Mouse (Mus musculus) MEL (cell line): ENCODE results near the gene Ptprr. TPM values are rescaled to one million over a fixed set of nuclear protein-coding genes. Genes with fewer than 3 reads are reported as not detected.

Source experiments
- DNase-seq: peaks from one replicate; pipeline ENCODE4 v3.0.0; 2011; ENCODE audit warnings: low read depth, low spot score
- H3K27ac ChIP-seq: 2 replicates; pipeline ENCODE4 v1.5.1; 2012; ENCODE audit warnings: low read depth, mild to moderate bottlenecking, control low read depth, low read length, moderate library complexity; ENCODE audit not compliant: control insufficient read depth
- H3K27me3 ChIP-seq, 2 experiments: fragments of 150-350 bp in 1 of 2; sonication (generic) in 1 of 2; 2 replicates each; pipeline ENCODE4 v1.6.1; 2012; ENCODE audit warnings: low read length in 2 of 2, mild to moderate bottlenecking in 2 of 2, improper control_type of control experiment in 1 of 2, moderate library complexity in 1 of 2; ENCODE audit not compliant: insufficient read depth in 2 of 2, control insufficient read depth in 1 of 2
- H3K36me3 ChIP-seq, 2 experiments: 2 replicates each; pipeline ENCODE4 v1.6.1; 2012 to 2014; ENCODE audit warnings: low read length in 2 of 2, improper control_type of control experiment in 1 of 2, inconsistent platforms in 1 of 2, mild to moderate bottlenecking in 1 of 2; ENCODE audit not compliant: insufficient read depth in 2 of 2, control insufficient read depth in 1 of 2
- H3K4me1 ChIP-seq, 2 experiments: fragments of 150-350 bp in 1 of 2; sonication (generic) in 1 of 2; 2 replicates each; pipeline ENCODE4 v1.6.1; 2012; ENCODE audit warnings: low read length in 2 of 2, improper control_type of control experiment in 1 of 2, mild to moderate bottlenecking in 1 of 2; ENCODE audit not compliant: insufficient read depth in 2 of 2, control insufficient read depth in 1 of 2
- H3K4me3 ChIP-seq, 2 experiments: fragments of 150-350 bp in 1 of 2; sonication (generic) in 1 of 2; 2 replicates each; pipeline ENCODE4 v1.5.1; 2012; ENCODE audit warnings: low read depth in 2 of 2, low read length in 2 of 2, mild to moderate bottlenecking in 2 of 2, moderate library complexity in 2 of 2, control low read depth in 1 of 2, improper control_type of control experiment in 1 of 2; ENCODE audit not compliant: control insufficient read depth in 1 of 2, insufficient read depth in 1 of 2
- H3K79me2 ChIP-seq: 2 replicates; pipeline ENCODE4 v1.6.1; 2012; ENCODE audit warnings: mild to moderate bottlenecking, low read length, moderate library complexity; ENCODE audit not compliant: control insufficient read depth, poor library complexity, insufficient read depth
- H3K9ac ChIP-seq: 2 replicates; pipeline ENCODE4 v1.6.1; 2012; ENCODE audit warnings: low read depth, mild to moderate bottlenecking, control low read depth, low read length, moderate library complexity; ENCODE audit not compliant: control insufficient read depth, poor library complexity, severe bottlenecking
- H3K9me3 ChIP-seq: fragments of 150-350 bp; sonication (generic); replicated peaks from 2 replicates; pipeline ENCODE4 v1.6.1; 2012; ENCODE audit warnings: mild to moderate bottlenecking, low read length, improper control_type of control experiment, moderate library complexity; ENCODE audit not compliant: insufficient read depth
- CTCF ChIP-seq, 3 experiments: IDR thresholded peaks in 2 of 3; conservative IDR thresholded peaks in 1 of 3; 2 replicates each; pipeline ENCODE4 v1.5.1; 2011 to 2012; ENCODE audit warnings: low read length in 3 of 3, low read depth in 2 of 3, mild to moderate bottlenecking in 2 of 3, improper control_type of control experiment in 1 of 3, inconsistent platforms in 1 of 3, mixed read lengths in 1 of 3, moderate library complexity in 1 of 3; ENCODE audit not compliant: control insufficient read depth in 1 of 3, insufficient read depth in 1 of 3, poor library complexity in 1 of 3, severe bottlenecking in 1 of 3
- E2F4 ChIP-seq: IDR thresholded peaks from 2 replicates; pipeline ENCODE4 v1.6.1; 2011; ENCODE audit warnings: low read depth, low read length, improper control_type of control experiment, borderline replicate concordance
- ETS1 ChIP-seq: IDR thresholded peaks from 2 replicates; pipeline ENCODE4 v1.6.1; 2012; ENCODE audit warnings: low read depth, mild to moderate bottlenecking, inconsistent platforms, low read length, improper control_type of control experiment, moderate library complexity
- HCFC1 ChIP-seq: IDR thresholded peaks from 2 replicates; pipeline ENCODE4 v1.6.1; 2012; ENCODE audit warnings: low read depth, mild to moderate bottlenecking, inconsistent platforms, low read length, improper control_type of control experiment, moderate library complexity
- JUND ChIP-seq: IDR thresholded peaks from 2 replicates; pipeline ENCODE4 v1.6.1; 2011; ENCODE audit warnings: low read depth, mild to moderate bottlenecking, improper control_type of control experiment, low read length
- MEF2A ChIP-seq: IDR thresholded peaks from 2 replicates; pipeline ENCODE4 v1.6.1; 2014; ENCODE audit warnings: low read depth, mild to moderate bottlenecking, inconsistent platforms, low read length, improper control_type of control experiment; ENCODE audit not compliant: poor library complexity, insufficient replicate concordance, severe bottlenecking; ENCODE audit errors: extremely low read depth
- MXI1 ChIP-seq: IDR thresholded peaks from 2 replicates; pipeline ENCODE4 v1.6.1; 2011; ENCODE audit warnings: mild to moderate bottlenecking, low read depth, low read length, improper control_type of control experiment
- MYB ChIP-seq: IDR thresholded peaks from 2 replicates; pipeline ENCODE4 v1.6.1; 2011; ENCODE audit warnings: mild to moderate bottlenecking, low read depth, low read length, improper control_type of control experiment
- NRF1 ChIP-seq: IDR thresholded peaks from 2 replicates; pipeline ENCODE4 v1.6.1; 2014; ENCODE audit warnings: low read depth, mild to moderate bottlenecking, inconsistent platforms, low read length, improper control_type of control experiment, moderate library complexity; ENCODE audit not compliant: poor library complexity, insufficient read depth, severe bottlenecking
- POLR2AphosphoS2 ChIP-seq: IDR thresholded peaks from 2 replicates; pipeline ENCODE4 v1.6.1; 2011; ENCODE audit warnings: low read length, improper control_type of control experiment
- RAD21 ChIP-seq: IDR thresholded peaks from 2 replicates; pipeline ENCODE4 v1.6.1; 2011; ENCODE audit warnings: mild to moderate bottlenecking, low read depth, low read length, improper control_type of control experiment
- RCOR1 ChIP-seq: IDR thresholded peaks from 2 replicates; pipeline ENCODE4 v1.6.1; 2012; ENCODE audit warnings: low read depth, mild to moderate bottlenecking, inconsistent platforms, low read length, improper control_type of control experiment
- SMC3 ChIP-seq: IDR thresholded peaks from 2 replicates; pipeline ENCODE4 v1.6.1; 2011; ENCODE audit warnings: low read depth, low read length, improper control_type of control experiment
- TCF12 ChIP-seq: IDR thresholded peaks from 2 replicates; pipeline ENCODE4 v1.6.1; 2014; ENCODE audit warnings: low read depth, mild to moderate bottlenecking, inconsistent platforms, low read length, improper control_type of control experiment, moderate library complexity
- USF1 ChIP-seq: IDR thresholded peaks from 2 replicates; pipeline ENCODE4 v1.6.1; 2014; ENCODE audit warnings: low read depth, mild to moderate bottlenecking, inconsistent platforms, low read length, improper control_type of control experiment, moderate library complexity
- ZKSCAN1 ChIP-seq: IDR thresholded peaks from 2 replicates; pipeline ENCODE4 v1.6.1; 2012; ENCODE audit warnings: low read depth, mild to moderate bottlenecking, inconsistent platforms, low read length, improper control_type of control experiment, moderate library complexity
- polyA plus RNA-seq, 2 experiments: library from polyadenylated mRNA; stranded (reverse) in 1 of 2; unstranded in 1 of 2; fragments of >175 nt in 1 of 2; fragments of >200 nt in 1 of 2; gene quantifications; 2 replicates each; pipeline versions ENCODE4 v1.2.1 to v1.2.4; 2012; ENCODE audit warnings: low replicate concordance in 2 of 2, low read depth in 1 of 2; ENCODE audit not compliant: insufficient read length in 2 of 2, insufficient read depth in 1 of 2, missing spikeins in 1 of 2
- total RNA-seq: library from RNA; depleted of rRNA; stranded (reverse); fragments of 300-350 nt; gene quantifications from 2 replicates; pipeline ENCODE4 v1.2.3, GENCODE M21; 2012

The Ptprr gene
- total and polyA plus RNA-seq, 3 experiments = not detected

GRCm38 (mm10) chr10:116183258-116183657, 165.2 kb downstream of the Ptprr start:
- H3K36me3 ChIP-seq = no peaks in the 10 kb centered on the region
- TF ChIP-seq SMC3 = no peak
- no peak for TF ChIP-seq MEF2A
- TF ChIP-seq POLR2AphosphoS2 = no peak
- no peaks in the 10 kb centered on the region for H3K9me3 ChIP-seq

GRCm38 (mm10) chr10:116191724-116192123, 173.7 kb downstream of the Ptprr start:
- Histone ChIP-seq H3K9me3 (no peaks in the 10 kb centered on the region), H3K4me1 (no peaks in the 10 kb centered on the region), H3K36me3 (no peaks in the 10 kb centered on the region), H3K9ac (no peak overlapping the region), H3K27ac (no peak overlapping the region), H3K79me2 (no peaks in the 10 kb centered on the region), H3K27me3 (no peaks in the 10 kb centered on the region), H3K4me3 (no peak overlapping the region)
- DNase-seq = no peak
- no peak for TF ChIP-seq USF1

More at GRCm38 (mm10) chr10:116183258-116183657, 165.2 kb downstream of the Ptprr start:
- Histone ChIP-seq H3K79me2 (no peaks in the 10 kb centered on the region), H3K27ac (no peak overlapping the region), H3K4me1 (no peaks in the 10 kb centered on the region), H3K27me3 (no peaks in the 10 kb centered on the region), H3K9ac (no peak overlapping the region), H3K4me3 (no peak overlapping the region)
- no peak for DNase-seq

- DNase-seq = no peak
- Histone ChIP-seq H3K9ac (no peak overlapping the region), H3K36me3 (no peaks in the 10 kb centered on the region), H3K9me3 (no peaks in the 10 kb centered on the region), H3K27me3 (no peaks in the 10 kb centered on the region), H3K79me2 (no peaks in the 10 kb centered on the region), H3K4me3 (no peak overlapping the region), H3K4me1 (no peaks in the 10 kb centered on the region), H3K27ac (no peak overlapping the region)
- no peak for TF ChIP-seq MXI1
- no peak for TF ChIP-seq POLR2AphosphoS2
- TF ChIP-seq CTCF (IDR thresholded peaks at IDR 0.05 in 2 of 3, conservative IDR thresholded peaks at IDR 0.05 in 1 of 3; ENCODE audit: control insufficient read depth in 1 of 3, insufficient read depth in 1 of 3, low read depth in 2 of 3, low read length in 3 of 3, poor library complexity in 1 of 3, severe bottlenecking in 1 of 3) = no peak
- no peak for TF ChIP-seq RCOR1
- TF ChIP-seq RAD21 = no peak
- TF ChIP-seq NRF1 = no peak
- no peak for TF ChIP-seq ETS1
- TF ChIP-seq E2F4 = no peak
- no peak for TF ChIP-seq ZKSCAN1
- TF ChIP-seq MYB = no peak
- no peak for TF ChIP-seq TCF12
- TF ChIP-seq HCFC1 = no peak
- no peak for TF ChIP-seq JUND
- no peak for TF ChIP-seq SMC3
Measured at GRCm38 (mm10) chr10:116192293-116192692, 174.3 kb downstream of the Ptprr start.
